Mouse (Mus musculus): ENCODE measurements at regions not wholly inside any gene's neighbourhood (a gene's known extent, or its start where the extent isn't known, plus 50 kb on each side); places are given as distances from the start of the nearest gene placed in this dataset.

- DNase-seq (ENCODE audit: low spot score): no peak
- 79% methylated on average over 4 of the region's 4 CpGs for WGBS
Observed at GRCm38 (mm10) chr15:17963240-17964209, 855.2 kb upstream of the Cdh10 start.

DNA sequence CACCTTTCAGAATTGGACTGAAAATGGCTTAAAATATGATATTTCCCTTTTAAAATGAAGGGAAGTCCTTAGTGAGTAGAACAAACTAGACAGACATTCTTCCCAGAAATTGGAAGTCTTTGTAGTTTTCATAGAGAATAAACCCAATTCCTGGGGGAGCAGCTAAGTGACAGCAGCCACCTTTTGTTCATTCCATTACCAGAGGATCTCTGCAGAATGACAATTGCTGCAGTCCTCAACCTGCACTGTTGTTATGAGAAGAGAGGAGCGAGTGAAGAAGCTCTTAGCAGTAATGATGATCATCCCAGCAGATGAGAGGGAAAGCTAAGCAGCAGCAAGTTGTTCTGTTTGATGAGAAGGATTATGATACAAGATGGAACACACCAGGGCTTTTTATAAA lies 831.0 kb upstream of the Cdh10 start:
- Histone ChIP-seq H3K27me3 (ENCODE audit: control insufficient read depth, insufficient read depth, low read length) (no peaks in the 10 kb centered on the region), H3K9ac (ENCODE audit: low read length) (no peak overlapping the region), H3K4me2 (ENCODE audit: low read depth, low read length, severe bottlenecking) (no peak overlapping the region), H3K9me3 (ENCODE audit: control insufficient read depth, low read length) (no peaks in the 10 kb centered on the region), H3K4me1 (replicated peaks; ENCODE audit: control insufficient read depth, insufficient read depth, low read length) (no peaks in the 10 kb centered on the region), H3K4me3 (ENCODE audit: low read depth, low read length) (no peak overlapping the region), H3K36me3 (ENCODE audit: control insufficient read depth, insufficient read depth, low read length) (no peaks in the 10 kb centered on the region), H3K27ac (ENCODE audit: low read depth, low read length) (no peak overlapping the region)
- DNase-seq (ENCODE audit: low spot score) (no peak), ATAC-seq (replicated peaks; ENCODE audit: low FRiP score) (no peak)
- WGBS: 73% methylated on average over 1 of the region's 1 CpGs

More at GRCm38 (mm10) chr15:17963240-17964209, 855.2 kb upstream of the Cdh10 start:
- no peaks in the 10 kb centered on the region for H3K36me3 ChIP-seq (ENCODE audit: control insufficient read depth, insufficient read depth, low read length)
- no peaks in the 10 kb centered on the region for H3K27me3 ChIP-seq (ENCODE audit: control insufficient read depth, insufficient read depth, low read length)
- H3K4me1 ChIP-seq (replicated peaks; ENCODE audit: control insufficient read depth, insufficient read depth, low read length): no peaks in the 10 kb centered on the region
- no peak overlapping the region for H3K27ac ChIP-seq (ENCODE audit: low read depth, low read length)
- H3K4me3 ChIP-seq (ENCODE audit: low read depth, low read length): no peak overlapping the region
- no peak overlapping the region for H3K4me2 ChIP-seq (ENCODE audit: low read depth, low read length, severe bottlenecking)
- H3K9ac ChIP-seq (ENCODE audit: low read length): no peak overlapping the region
- no peaks in the 10 kb centered on the region for H3K9me3 ChIP-seq (ENCODE audit: control insufficient read depth, low read length)
- no peak for ATAC-seq (replicated peaks; ENCODE audit: low FRiP score)

DNA sequence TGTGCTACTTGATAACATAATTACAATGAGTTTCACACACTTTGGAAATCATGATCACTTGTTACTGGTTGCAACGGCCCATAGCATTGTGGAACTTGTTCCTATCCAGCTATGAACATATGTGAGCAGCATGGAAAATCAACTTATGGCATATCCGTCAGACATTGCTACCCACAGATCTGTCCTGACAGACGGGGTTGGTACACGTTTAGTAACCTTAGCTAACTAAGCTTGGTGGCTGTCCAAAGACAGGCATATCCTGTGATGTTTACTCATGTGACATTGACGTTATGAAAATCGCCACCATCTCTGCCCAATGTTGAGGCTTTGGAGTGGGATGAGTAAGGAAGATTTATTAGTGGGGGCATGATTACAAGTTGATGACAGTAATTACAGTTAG lies 786.1 kb upstream of the Cdh10 start:
- Histone ChIP-seq H3K27me3 (ENCODE audit: control insufficient read depth, insufficient read depth, low read length) (no peaks in the 10 kb centered on the region), H3K4me2 (ENCODE audit: low read depth, low read length, severe bottlenecking) (no peak overlapping the region), H3K27ac (ENCODE audit: low read depth, low read length) (no peak overlapping the region), H3K9me3 (ENCODE audit: control insufficient read depth, low read length) (no peaks in the 10 kb centered on the region), H3K4me1 (replicated peaks; ENCODE audit: control insufficient read depth, insufficient read depth, low read length) (no peaks in the 10 kb centered on the region), H3K4me3 (ENCODE audit: low read depth, low read length) (no peak overlapping the region), H3K9ac (ENCODE audit: low read length) (no peak overlapping the region), H3K36me3 (ENCODE audit: control insufficient read depth, insufficient read depth, low read length) (no peaks in the 10 kb centered on the region)
- ATAC-seq (replicated peaks; ENCODE audit: low FRiP score): no peak
- WGBS: 88% methylated on average over 6 of the region's 6 CpGs
- DNase-seq (ENCODE audit: low spot score): no peak

DNA sequence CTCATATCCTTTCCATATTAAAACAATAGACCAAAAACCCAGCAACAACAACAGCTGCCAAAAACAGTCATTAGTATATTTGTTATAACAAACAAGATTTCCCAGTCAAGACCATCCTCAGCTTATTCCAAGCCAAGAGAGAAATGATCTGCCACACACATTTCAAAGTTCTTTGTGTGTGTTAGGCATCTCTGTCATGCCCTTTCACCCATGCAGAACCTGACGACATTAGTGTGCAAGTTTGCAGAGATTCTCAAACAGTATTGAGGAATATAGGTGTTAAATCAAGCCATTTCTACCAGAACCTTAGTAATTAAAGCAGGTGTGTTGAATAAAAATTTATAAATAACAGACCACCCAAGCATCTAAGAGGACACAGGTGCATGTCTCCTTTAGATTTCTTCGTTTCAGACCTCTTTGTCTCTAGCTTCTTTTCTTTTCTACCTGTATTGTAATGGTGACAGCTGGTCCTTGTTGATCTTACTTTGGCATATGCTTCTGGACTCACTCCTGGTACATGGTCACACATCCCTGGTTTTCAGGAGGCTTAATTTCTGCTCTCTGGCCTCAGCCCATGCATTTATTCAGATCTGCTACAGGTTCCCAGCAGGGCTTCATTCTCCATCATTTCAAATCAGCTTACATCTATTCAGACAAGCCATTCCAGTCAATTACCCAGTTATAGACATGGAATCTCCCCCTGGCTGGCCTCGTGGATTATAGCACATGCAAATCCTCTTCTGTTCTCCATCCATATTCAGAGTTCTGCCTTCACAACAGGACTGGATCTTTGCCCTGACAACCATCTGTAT lies 766.3 kb upstream of the Cdh10 start:
- Histone ChIP-seq H3K9me3 (ENCODE audit: control insufficient read depth, low read length) (no peaks in the 10 kb centered on the region), H3K27ac (ENCODE audit: low read depth, low read length) (no peak overlapping the region), H3K4me1 (replicated peaks; ENCODE audit: control insufficient read depth, insufficient read depth, low read length) (no peaks in the 10 kb centered on the region; the same call in 1 of the 2 replicates), H3K27me3 (ENCODE audit: control insufficient read depth, insufficient read depth, low read length) (no peaks in the 10 kb centered on the region), H3K36me3 (ENCODE audit: control insufficient read depth, insufficient read depth, low read length) (no peaks in the 10 kb centered on the region), H3K4me3 (ENCODE audit: low read depth, low read length) (no peak overlapping the region), H3K9ac (ENCODE audit: low read length) (no peak overlapping the region), H3K4me2 (ENCODE audit: low read depth, low read length, severe bottlenecking) (no peak overlapping the region)
- peak; percentile 50 for DNase-seq (ENCODE audit: low spot score)
- WGBS: 19% methylated on average over 3 of the region's 3 CpGs
- peak; percentile 85 for ATAC-seq (replicated peaks; ENCODE audit: low FRiP score)

- WGBS: 87% methylated on average over 3 of the region's 3 CpGs
- Histone ChIP-seq H3K4me3 (ENCODE audit: low read depth, low read length) (no peak overlapping the region), H3K27ac (ENCODE audit: low read depth, low read length) (no peak overlapping the region), H3K9me3 (ENCODE audit: control insufficient read depth, low read length) (no peaks in the 10 kb centered on the region), H3K4me2 (ENCODE audit: low read depth, low read length, severe bottlenecking) (no peak overlapping the region), H3K4me1 (replicated peaks; ENCODE audit: control insufficient read depth, insufficient read depth, low read length) (no peaks in the 10 kb centered on the region), H3K9ac (ENCODE audit: low read length) (no peak overlapping the region), H3K27me3 (ENCODE audit: control insufficient read depth, insufficient read depth, low read length) (no peaks in the 10 kb centered on the region), H3K36me3 (ENCODE audit: control insufficient read depth, insufficient read depth, low read length) (no peaks in the 10 kb centered on the region)
- no peak for DNase-seq (ENCODE audit: low spot score)
- no peak for ATAC-seq (replicated peaks; ENCODE audit: low FRiP score)
Observed at GRCm38 (mm10) chr15:18065515-18065914, 753.2 kb upstream of the Cdh10 start.

DNA sequence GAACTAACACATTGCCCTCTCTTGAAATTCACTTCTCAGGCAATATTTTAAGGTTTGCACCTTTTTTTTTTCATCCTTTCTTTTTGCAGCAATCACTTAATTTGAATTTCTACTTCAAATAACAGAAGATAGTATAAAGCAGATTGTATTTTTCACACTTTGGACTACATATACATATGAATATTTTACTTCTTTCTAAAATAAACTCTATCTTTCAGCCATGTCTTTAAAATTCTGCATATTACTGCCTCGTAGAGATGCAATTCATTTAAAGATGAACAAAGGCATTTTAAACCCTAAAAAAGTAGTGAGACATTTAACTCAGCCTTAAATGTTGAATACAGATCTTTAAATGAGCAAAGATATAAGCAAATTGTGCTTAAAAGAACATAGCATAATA lies 739.1 kb upstream of the Cdh10 start:
- Histone ChIP-seq H3K27ac (ENCODE audit: low read depth, low read length) (no peak overlapping the region), H3K4me3 (ENCODE audit: low read depth, low read length) (no peak overlapping the region), H3K9me3 (ENCODE audit: control insufficient read depth, low read length) (no peaks in the 10 kb centered on the region), H3K4me1 (replicated peaks; ENCODE audit: control insufficient read depth, insufficient read depth, low read length) (no peaks in the 10 kb centered on the region), H3K4me2 (ENCODE audit: low read depth, low read length, severe bottlenecking) (no peak overlapping the region), H3K9ac (ENCODE audit: low read length) (no peak overlapping the region), H3K36me3 (ENCODE audit: control insufficient read depth, insufficient read depth, low read length) (no peaks in the 10 kb centered on the region), H3K27me3 (ENCODE audit: control insufficient read depth, insufficient read depth, low read length) (no peaks in the 10 kb centered on the region)
- no peak for ATAC-seq (replicated peaks; ENCODE audit: low FRiP score)
- no peak for DNase-seq (ENCODE audit: low spot score)
- 73% methylated on average over 1 of the region's 1 CpGs for WGBS
